Mouse (Mus musculus): ENCODE measurements around the gene Ghrl. TPM values are rescaled to one million over a fixed set of nuclear protein-coding genes. Genes with fewer than 3 reads are reported as not detected.
"Not testable (repeated sequence)": the region's sequence is repeated elsewhere in the genome, so short reads cannot be mapped to it uniquely, and the experiment has no call there.

Ghrl gene
- total RNA-seq, 4 experiments from 2014 or later = not detected

- DNase-seq (ENCODE audit: low spot score in 2 of 2) = peak; percentile 97
Observed at GRCm38 (mm10) chr6:113696582-113697221, 23.0 kb downstream of the Ghrl start, which contains the start of gene Tatdn2. Gene Tatdn2, plus strand, starts transcription at chr6:113697050.

DNA sequence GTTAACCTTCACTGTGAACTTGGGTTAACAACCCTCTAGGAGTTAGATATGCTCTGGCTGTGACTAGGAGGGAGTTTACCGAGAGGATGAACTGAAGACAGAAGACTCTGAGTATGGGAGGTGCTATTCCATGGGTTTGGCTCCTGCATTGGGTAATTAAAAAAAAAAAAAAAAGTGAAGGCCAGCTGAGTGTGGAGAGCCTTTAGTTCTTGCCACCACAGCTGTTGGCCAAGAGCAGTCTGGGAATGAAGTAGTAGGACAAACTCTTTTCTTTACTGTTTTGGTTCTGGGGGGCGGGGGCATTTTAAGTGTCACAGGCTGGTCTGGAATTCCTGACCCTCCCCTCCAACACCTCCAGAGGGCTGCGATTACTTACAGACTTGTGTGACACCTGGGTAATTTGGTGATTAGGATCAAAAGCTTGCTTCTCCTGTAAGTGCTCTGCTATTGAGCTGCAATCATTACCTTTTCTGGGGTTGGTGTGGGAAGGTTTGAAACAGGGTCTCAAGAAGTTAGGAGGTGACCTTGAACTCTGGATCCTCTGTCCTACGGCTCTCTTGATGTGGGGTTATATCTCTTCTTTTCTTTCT lies 23.8 kb downstream of the Ghrl start:
- no peak for DNase-seq (ENCODE audit: low spot score in 2 of 2)

DNA sequence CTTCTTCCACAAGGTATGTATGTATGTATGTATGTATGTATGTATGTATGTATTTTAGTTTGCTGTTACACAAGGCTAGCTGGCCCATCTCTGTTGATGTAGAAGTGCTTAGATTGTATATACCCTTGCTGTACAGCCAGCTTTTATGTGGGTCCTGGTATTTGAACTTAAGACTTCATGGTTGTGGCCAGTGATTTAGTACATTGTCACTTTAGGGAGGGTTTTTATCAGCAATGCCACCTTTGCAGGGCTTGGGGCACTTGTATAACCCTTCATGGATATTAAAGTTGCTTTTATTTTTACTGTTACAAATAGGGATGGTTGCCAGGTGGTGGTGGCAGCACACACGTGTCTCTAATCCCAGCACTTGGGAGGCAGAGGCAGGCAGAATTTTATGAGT lies 24.5 kb downstream of the Ghrl start:
- no peak for DNase-seq (ENCODE audit: low spot score in 2 of 2)

DNA sequence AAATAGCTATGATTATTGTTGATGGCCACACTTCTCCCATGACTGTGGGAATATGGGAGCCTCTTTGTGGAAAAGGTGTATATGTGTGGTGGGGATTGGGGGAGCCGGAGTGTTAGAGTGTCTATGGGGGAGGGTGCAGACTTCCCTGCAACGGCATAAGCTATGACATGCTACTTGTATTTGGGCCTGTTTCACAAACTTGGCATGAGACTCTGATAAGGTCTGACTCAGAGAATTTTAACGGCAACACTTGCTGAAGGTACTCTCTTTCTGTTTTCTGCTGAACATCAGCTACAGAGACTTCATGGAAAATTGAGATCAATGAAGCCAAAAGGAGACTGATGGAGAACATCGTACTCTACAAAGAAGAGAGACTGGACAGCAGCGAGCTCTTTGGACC lies 26.3 kb downstream of the Ghrl start:
- DNase-seq (ENCODE audit: low spot score in 2 of 2) = no peak

DNA sequence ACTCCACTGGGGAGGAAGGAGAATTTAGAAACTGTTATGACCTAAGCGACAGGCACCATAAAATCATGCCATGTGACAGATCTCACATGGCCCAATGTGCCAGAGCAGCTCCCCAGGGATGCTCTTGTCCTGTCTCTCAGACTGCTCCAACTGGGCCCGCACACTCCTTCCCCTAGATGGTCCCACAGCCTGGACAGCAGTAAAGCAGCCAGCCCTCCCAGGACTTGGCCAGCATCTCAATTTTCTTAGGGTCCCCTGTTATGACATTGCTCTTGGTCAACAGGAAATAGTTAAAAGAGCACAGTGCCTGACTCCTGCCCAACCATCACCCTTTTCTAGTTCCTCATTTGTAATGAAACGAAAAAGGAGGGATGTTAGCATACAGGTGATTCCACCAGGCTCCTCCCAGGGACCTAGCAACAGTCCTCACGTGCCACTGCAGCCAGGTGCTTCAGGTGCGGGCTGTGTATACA lies 27.0 kb downstream of the Ghrl start:
- no peak for DNase-seq (ENCODE audit: low spot score in 2 of 2)

- no peak for DNase-seq (ENCODE audit: low spot score in 2 of 2)
Observed at GRCm38 (mm10) chr6:113691084-113691462, 28.6 kb downstream of the Ghrl start.

- DNase-seq (ENCODE audit: low spot score in 2 of 2) = no peak
Observed at GRCm38 (mm10) chr6:113690400-113691083, 29.1 kb downstream of the Ghrl start.

GRCm38 (mm10) chr6:113690008-113690399 lies 29.7 kb downstream of the Ghrl start:
- DNase-seq (ENCODE audit: low spot score in 2 of 2) = no peak

DNA sequence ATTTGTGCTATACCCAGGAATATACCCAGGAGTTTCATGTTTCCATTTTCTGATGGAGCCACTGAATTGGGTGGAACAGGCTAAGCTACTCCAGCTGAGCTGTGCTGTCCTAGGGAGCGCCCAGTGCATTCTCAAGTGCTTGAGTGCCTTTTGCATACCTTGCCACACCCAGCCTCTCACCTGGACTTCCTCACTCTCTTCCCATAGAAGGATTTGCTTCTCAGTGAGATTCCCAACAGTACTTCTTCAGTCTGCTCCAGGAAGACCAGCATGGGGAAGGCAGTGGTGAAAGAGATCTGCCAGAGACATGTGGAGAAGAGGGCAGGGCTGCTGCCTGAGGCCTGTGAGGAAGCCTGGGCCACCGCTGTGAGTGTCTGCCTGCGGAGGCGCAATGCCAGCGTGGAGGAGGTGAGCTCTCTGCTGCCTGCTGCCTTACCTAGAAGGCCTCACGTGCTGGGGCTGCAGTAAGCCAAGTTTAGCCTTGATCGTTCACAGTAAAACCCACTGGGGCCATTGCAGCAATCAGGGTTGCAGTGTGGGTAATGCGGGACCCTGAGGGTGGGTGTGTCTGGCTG lies 33.0 kb downstream of the Ghrl start:
- no peak for DNase-seq (ENCODE audit: low spot score in 2 of 2)

DNA sequence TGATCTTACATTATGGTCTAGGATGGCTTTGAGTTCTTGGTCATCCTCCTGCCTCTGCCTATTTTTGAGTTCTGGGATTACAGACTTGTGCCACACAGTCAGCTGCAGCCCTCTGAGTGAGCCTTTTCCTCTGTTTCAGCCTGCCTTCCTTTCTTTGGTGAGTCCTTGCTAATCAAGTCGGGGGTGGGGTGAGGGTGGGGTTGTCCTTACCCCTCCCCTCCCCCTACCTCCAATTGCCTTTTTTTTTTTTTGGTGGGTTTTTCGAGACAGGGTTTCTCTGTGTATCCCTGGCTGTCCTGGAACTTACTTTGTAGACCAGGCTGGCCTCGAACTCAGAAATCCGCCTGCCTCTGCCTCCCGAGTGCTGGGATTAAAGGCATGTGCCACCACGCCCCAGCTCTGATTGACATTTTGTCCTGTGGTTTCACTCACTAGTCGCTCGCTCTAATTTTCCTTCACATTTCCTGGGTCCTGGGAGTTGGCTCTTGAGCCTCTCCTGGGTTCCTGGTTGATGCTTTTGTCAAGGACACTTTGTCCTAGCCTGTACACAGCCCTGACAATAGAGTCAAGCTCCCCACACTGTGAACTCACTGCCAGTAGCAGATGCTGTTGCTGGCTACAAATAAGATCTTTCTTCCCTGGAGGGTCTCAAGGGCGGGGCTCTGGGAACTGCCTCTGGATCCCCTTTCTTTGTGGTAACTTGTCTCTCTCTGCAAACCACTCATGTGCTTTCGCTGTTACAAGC lies 36.4 kb downstream of the Ghrl start:
- no peak for DNase-seq (ENCODE audit: low spot score in 2 of 2)

DNA sequence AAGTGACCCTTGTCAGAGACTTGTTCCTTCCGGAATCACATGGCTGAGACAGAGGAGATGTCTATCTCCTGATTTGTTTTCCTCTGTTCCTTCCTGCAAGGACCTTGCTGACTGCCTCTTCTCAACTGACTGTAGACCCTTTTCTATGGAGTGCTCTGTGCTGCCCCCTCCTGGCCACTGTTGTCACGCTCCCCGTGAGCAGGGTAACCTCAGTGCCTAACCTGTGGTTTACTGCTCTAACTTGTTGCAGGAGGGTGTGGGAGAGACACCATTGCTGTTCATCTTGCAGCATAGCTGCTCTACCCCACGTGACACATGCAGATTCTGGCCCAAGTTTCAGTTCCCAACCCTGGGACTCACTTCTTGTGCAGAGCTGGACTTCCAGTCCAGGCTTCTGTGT lies 38.4 kb downstream of the Ghrl start:
- peak; percentile 63 to 81 for DNase-seq (ENCODE audit: low spot score in 2 of 2)

- DNase-seq (ENCODE audit: low spot score in 2 of 2) = no peak
Observed at GRCm38 (mm10) chr6:113679993-113680566, 39.6 kb downstream of the Ghrl start.

GRCm38 (mm10) chr6:113678246-113679012 lies 41.3 kb downstream of the Ghrl start:
- DNase-seq (ENCODE audit: low spot score in 2 of 2) = peak; percentile 34 to 51

GRCm38 (mm10) chr6:113677070-113677734 lies 42.5 kb downstream of the Ghrl start:
- DNase-seq (ENCODE audit: low spot score in 2 of 2) = no peak

DNA sequence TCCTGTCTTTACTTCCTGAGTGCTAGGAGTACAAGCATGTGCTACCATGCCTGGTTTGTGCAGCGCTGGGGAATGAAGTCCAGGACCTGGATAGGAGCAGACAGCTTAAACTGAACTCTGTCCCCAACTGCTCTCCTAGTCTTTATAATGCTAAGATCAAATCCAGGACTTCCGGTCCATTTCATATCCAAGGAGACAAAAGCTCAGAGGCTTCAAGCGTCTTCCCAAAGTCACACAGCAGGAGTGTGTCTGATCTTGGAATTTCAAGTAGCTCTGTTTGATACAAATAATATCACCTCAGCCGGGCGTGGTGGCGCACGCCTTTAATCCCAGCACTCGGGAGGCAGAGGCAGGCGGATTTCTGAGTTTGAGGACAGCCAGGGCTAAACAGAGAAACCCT lies 43.7 kb downstream of the Ghrl start:
- no peak for DNase-seq (ENCODE audit: low spot score in 2 of 2)

GRCm38 (mm10) chr6:113675234-113675633 lies 44.4 kb downstream of the Ghrl start:
- no peak for DNase-seq (ENCODE audit: low spot score in 2 of 2)

DNA sequence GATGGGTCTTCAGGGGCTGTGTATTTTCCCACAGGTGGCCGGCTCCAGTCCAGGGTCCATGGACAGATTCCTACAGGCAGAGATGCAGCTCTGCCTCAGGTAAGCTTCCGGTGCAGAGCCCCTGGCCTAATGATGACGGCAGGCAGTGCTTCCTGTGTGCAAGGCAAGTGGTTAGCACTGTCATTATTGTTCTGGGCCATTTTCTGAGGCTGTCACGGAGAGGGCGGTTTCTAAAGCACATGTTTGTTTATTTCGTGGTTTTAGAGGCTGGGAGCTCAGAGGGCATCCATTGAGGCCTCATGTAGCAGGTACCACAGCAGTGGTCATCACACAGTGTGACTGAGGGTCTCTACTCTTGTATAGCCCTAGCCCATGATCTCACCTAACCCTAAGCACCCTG lies 46.7 kb downstream of the Ghrl start:
- no peak for DNase-seq (ENCODE audit: low spot score in 2 of 2)

DNA sequence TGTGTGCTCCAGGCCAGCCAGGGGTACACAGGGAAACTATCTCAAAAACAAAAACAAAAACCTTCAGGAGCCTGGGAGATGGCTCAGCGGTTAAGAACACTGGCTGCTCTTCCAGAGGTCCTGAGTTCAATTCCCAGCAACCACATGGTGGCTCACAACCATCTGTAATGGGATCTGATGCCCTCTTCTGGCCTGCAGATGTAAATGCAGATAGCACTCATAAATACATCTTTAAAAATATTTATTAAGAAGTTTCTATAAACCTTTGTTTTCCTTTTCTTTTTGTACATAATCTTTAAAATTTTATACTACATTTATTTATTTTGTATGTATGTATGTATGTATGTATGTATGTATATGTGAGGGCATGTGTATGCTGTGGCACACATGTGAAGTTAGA lies 47.7 kb downstream of the Ghrl start:
- DNase-seq (ENCODE audit: low spot score in 2 of 2) = not testable (repeated sequence)

- no peak for DNase-seq (ENCODE audit: low spot score in 2 of 2)
Observed at GRCm38 (mm10) chr6:113669821-113670220, 49.9 kb downstream of the Ghrl start.

All from layer of hippocampus, adult 8-10 months (tissue).